Mouse (Mus musculus): Measurements from ENCODE around the gene Fam126a. TPM values are rescaled to one million over a fixed set of nuclear protein-coding genes. Genes with fewer than 3 reads are reported as not detected.

Fam126a gene
- polyA plus RNA-seq, 1 experiment from 2014 or later: 39.6 TPM

- no peaks in the 10 kb centered on the region for H3K36me3 ChIP-seq (ENCODE audit: control insufficient read depth, insufficient read depth, low read length)
- DNase-seq (ENCODE audit: low spot score): no peak
- no peaks in the 10 kb centered on the region for H3K9me3 ChIP-seq (ENCODE audit: control insufficient read depth, low read length)
- no peak for ATAC-seq (replicated peaks; ENCODE audit: low FRiP score)
- no peak overlapping the region for H3K27ac ChIP-seq (ENCODE audit: low read depth, low read length)
- no peak overlapping the region for H3K4me2 ChIP-seq
- no peaks in the 10 kb centered on the region for H3K27me3 ChIP-seq (replicated peaks; ENCODE audit: control insufficient read depth, insufficient read depth, low read length)
- WGBS: 32% methylated on average over 3 of the region's 3 CpGs
- H3K9ac ChIP-seq (ENCODE audit: low read depth, low read length): no peak overlapping the region
- H3K4me1 ChIP-seq (replicated peaks; ENCODE audit: control insufficient read depth, insufficient read depth, low read length): no peaks in the 10 kb centered on the region
- H3K4me3 ChIP-seq (ENCODE audit: low read depth, low read length): no peak overlapping the region
Observed at GRCm38 (mm10) chr5:24034970-24035369, 4.5 kb upstream of the Fam126a start.

- WGBS: 73% methylated on average over 1 of the region's 1 CpGs
- Histone ChIP-seq H3K4me2 (no peak overlapping the region), H3K9ac (ENCODE audit: low read depth, low read length) (no peak overlapping the region), H3K4me3 (ENCODE audit: low read depth, low read length) (no peak overlapping the region), H3K9me3 (ENCODE audit: control insufficient read depth, low read length) (no peaks in the 10 kb centered on the region), H3K4me1 (replicated peaks; ENCODE audit: control insufficient read depth, insufficient read depth, low read length) (peaks cover under 1% of the 10 kb centered on the region; the same call in 1 of the 2 replicates), H3K27ac (ENCODE audit: low read depth, low read length) (no peak overlapping the region), H3K36me3 (ENCODE audit: control insufficient read depth, insufficient read depth, low read length) (no peaks in the 10 kb centered on the region), H3K27me3 (replicated peaks; ENCODE audit: control insufficient read depth, insufficient read depth, low read length) (no peaks in the 10 kb centered on the region)
- DNase-seq (ENCODE audit: low spot score) (no peak), ATAC-seq (replicated peaks; ENCODE audit: low FRiP score) (no peak)
Observed at GRCm38 (mm10) chr5:24034091-24034490, 3.6 kb upstream of the Fam126a start.

GRCm38 (mm10) chr5:24029946-24030578 is 428 bp downstream of the Fam126a start:
- H3K4me1 ChIP-seq (replicated peaks; ENCODE audit: control insufficient read depth, insufficient read depth, low read length): peaks cover 4% of the 10 kb centered on the region
- no peaks in the 10 kb centered on the region for H3K27me3 ChIP-seq (replicated peaks; ENCODE audit: control insufficient read depth, insufficient read depth, low read length)
- H3K4me3 ChIP-seq (ENCODE audit: low read depth, low read length): peak overlapping the region; percentile 83
- DNase-seq (ENCODE audit: low spot score) (no peak), ATAC-seq (replicated peaks; ENCODE audit: low FRiP score) (peak; percentile 58)
- H3K36me3 ChIP-seq (ENCODE audit: control insufficient read depth, insufficient read depth, low read length): peaks cover 2% of the 10 kb centered on the region; the same call in 1 of the 2 replicates
- H3K27ac ChIP-seq (ENCODE audit: low read depth, low read length): peak overlapping the region; percentile 77
- peak overlapping the region; percentile 98 for H3K9ac ChIP-seq (ENCODE audit: low read depth, low read length)
- WGBS: under 1% methylated on average over 73 of the region's 73 CpGs
- H3K4me2 ChIP-seq: peak overlapping the region; percentile 86
- H3K9me3 ChIP-seq (ENCODE audit: control insufficient read depth, low read length): no peaks in the 10 kb centered on the region

GRCm38 (mm10) chr5:24029331-24029771 is 1.1 kb downstream of the Fam126a start:
- ATAC-seq (replicated peaks; ENCODE audit: low FRiP score) (peak; percentile 59), DNase-seq (ENCODE audit: low spot score) (peak; percentile 65)
- H3K4me1 ChIP-seq (replicated peaks; ENCODE audit: control insufficient read depth, insufficient read depth, low read length): peaks cover 6% of the 10 kb centered on the region
- no peaks in the 10 kb centered on the region for H3K27me3 ChIP-seq (replicated peaks; ENCODE audit: control insufficient read depth, insufficient read depth, low read length)
- peak overlapping the region; percentile 77 for H3K27ac ChIP-seq (ENCODE audit: low read depth, low read length)
- peaks cover 2% of the 10 kb centered on the region; the same call in 1 of the 2 replicates for H3K36me3 ChIP-seq (ENCODE audit: control insufficient read depth, insufficient read depth, low read length)
- peak overlapping the region; percentile 83 for H3K4me3 ChIP-seq (ENCODE audit: low read depth, low read length)
- no peaks in the 10 kb centered on the region for H3K9me3 ChIP-seq (ENCODE audit: control insufficient read depth, low read length)
- H3K9ac ChIP-seq (ENCODE audit: low read depth, low read length): peak overlapping the region; percentile 98
- H3K4me2 ChIP-seq: peak overlapping the region; percentile 86
- 2% methylated on average over 11 of the region's 11 CpGs for WGBS

GRCm38 (mm10) chr5:24024957-24025356 is 5.5 kb downstream of the Fam126a start:
- Histone ChIP-seq H3K9me3 (ENCODE audit: control insufficient read depth, low read length) (no peaks in the 10 kb centered on the region), H3K4me1 (replicated peaks; ENCODE audit: control insufficient read depth, insufficient read depth, low read length) (peaks cover 6% of the 10 kb centered on the region), H3K27me3 (replicated peaks; ENCODE audit: control insufficient read depth, insufficient read depth, low read length) (no peaks in the 10 kb centered on the region), H3K27ac (ENCODE audit: low read depth, low read length) (no peak overlapping the region), H3K36me3 (ENCODE audit: control insufficient read depth, insufficient read depth, low read length) (peaks cover 2% of the 10 kb centered on the region; the same call in 1 of the 2 replicates), H3K9ac (ENCODE audit: low read depth, low read length) (no peak overlapping the region), H3K4me2 (no peak overlapping the region), H3K4me3 (ENCODE audit: low read depth, low read length) (no peak overlapping the region)
- WGBS: 81% methylated on average over 3 of the region's 3 CpGs
- DNase-seq (ENCODE audit: low spot score): no peak
- no peak for ATAC-seq (replicated peaks; ENCODE audit: low FRiP score)

GRCm38 (mm10) chr5:24023226-24023625 is 7.3 kb downstream of the Fam126a start:
- ATAC-seq (replicated peaks; ENCODE audit: low FRiP score) (no peak), DNase-seq (ENCODE audit: low spot score) (no peak)
- H3K4me1 ChIP-seq (replicated peaks; ENCODE audit: control insufficient read depth, insufficient read depth, low read length): peaks cover 2% of the 10 kb centered on the region; the same call in 1 of the 2 replicates
- H3K9ac ChIP-seq (ENCODE audit: low read depth, low read length): no peak overlapping the region
- peaks cover 2% of the 10 kb centered on the region; the same call in 1 of the 2 replicates for H3K36me3 ChIP-seq (ENCODE audit: control insufficient read depth, insufficient read depth, low read length)
- no peak overlapping the region for H3K4me3 ChIP-seq (ENCODE audit: low read depth, low read length)
- no peak overlapping the region for H3K27ac ChIP-seq (ENCODE audit: low read depth, low read length)
- H3K4me2 ChIP-seq: no peak overlapping the region
- H3K9me3 ChIP-seq (ENCODE audit: control insufficient read depth, low read length): no peaks in the 10 kb centered on the region
- WGBS: 100% methylated on average over 2 of the region's 2 CpGs
- no peaks in the 10 kb centered on the region for H3K27me3 ChIP-seq (replicated peaks; ENCODE audit: control insufficient read depth, insufficient read depth, low read length)

GRCm38 (mm10) chr5:24021683-24022082 is 8.8 kb downstream of the Fam126a start:
- Histone ChIP-seq H3K9me3 (ENCODE audit: control insufficient read depth, low read length) (no peaks in the 10 kb centered on the region), H3K9ac (ENCODE audit: low read depth, low read length) (no peak overlapping the region), H3K27ac (ENCODE audit: low read depth, low read length) (no peak overlapping the region), H3K36me3 (ENCODE audit: control insufficient read depth, insufficient read depth, low read length) (no peaks in the 10 kb centered on the region), H3K4me1 (replicated peaks; ENCODE audit: control insufficient read depth, insufficient read depth, low read length) (peaks cover 2% of the 10 kb centered on the region; the same call in 1 of the 2 replicates), H3K4me3 (ENCODE audit: low read depth, low read length) (no peak overlapping the region), H3K4me2 (no peak overlapping the region), H3K27me3 (replicated peaks; ENCODE audit: control insufficient read depth, insufficient read depth, low read length) (no peaks in the 10 kb centered on the region)
- 84% methylated on average over 5 of the region's 5 CpGs for WGBS
- DNase-seq (ENCODE audit: low spot score) (no peak), ATAC-seq (replicated peaks; ENCODE audit: low FRiP score) (no peak)

- Histone ChIP-seq H3K4me3 (ENCODE audit: low read depth, low read length) (no peak overlapping the region), H3K27me3 (replicated peaks; ENCODE audit: control insufficient read depth, insufficient read depth, low read length) (no peaks in the 10 kb centered on the region), H3K9ac (ENCODE audit: low read depth, low read length) (no peak overlapping the region), H3K27ac (ENCODE audit: low read depth, low read length) (no peak overlapping the region), H3K36me3 (ENCODE audit: control insufficient read depth, insufficient read depth, low read length) (no peaks in the 10 kb centered on the region), H3K4me2 (no peak overlapping the region), H3K9me3 (ENCODE audit: control insufficient read depth, low read length) (no peaks in the 10 kb centered on the region), H3K4me1 (replicated peaks; ENCODE audit: control insufficient read depth, insufficient read depth, low read length) (peaks cover 2% of the 10 kb centered on the region; the same call in 1 of the 2 replicates)
- DNase-seq (ENCODE audit: low spot score) (no peak), ATAC-seq (replicated peaks; ENCODE audit: low FRiP score) (no peak)
- WGBS: 90% methylated on average over 4 of the region's 4 CpGs
Observed at GRCm38 (mm10) chr5:24020380-24020779, 10.1 kb downstream of the Fam126a start.
